Mouse (Mus musculus): ENCODE data around the gene Tcf25.
"Not testable (repeated sequence)": the region's sequence is repeated elsewhere in the genome, so short reads cannot be mapped to it uniquely, and the experiment has no call there.

Tcf25 gene

DNA sequence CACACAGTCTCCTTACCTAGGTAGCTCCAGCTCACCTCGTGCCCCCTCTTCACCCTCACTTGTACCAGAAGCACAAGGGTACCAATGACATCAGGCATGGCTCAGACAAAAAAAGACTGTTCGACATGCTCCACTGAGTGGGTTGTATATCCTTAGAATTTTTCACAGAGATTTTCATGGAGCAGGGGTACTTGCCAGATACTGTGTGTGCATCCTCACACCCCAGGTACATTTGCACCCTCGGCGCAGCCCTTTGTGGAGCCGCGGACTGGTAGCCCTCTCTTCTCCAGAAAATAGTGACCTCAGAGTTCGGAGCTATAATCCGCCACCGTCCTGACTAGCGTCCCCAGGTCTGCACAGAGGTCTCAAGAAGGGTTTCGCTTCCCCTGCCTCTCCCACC lies 37.2 kb downstream of the Tcf25 start:
- no peak for DNase-seq (ENCODE audit: low spot score in 2 of 2)

DNA sequence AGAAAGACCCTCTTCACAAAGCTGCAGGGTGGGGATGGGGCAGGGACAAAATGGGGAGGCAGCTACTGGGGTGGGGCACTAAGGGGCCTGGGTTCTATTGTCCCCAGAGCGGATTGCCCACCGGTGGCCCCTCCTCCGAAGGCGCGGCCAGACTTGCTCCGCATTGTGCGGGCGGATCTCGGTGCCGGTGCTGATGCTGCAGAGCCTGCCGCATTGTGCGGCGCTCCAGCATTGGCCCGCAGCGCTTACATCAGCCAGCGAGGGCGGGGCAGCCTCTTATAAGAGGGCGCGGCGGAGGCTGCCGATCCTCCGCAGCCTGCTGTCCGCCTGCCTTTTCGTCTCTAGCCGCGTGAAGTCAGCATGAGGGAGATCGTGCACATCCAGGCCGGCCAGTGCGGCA lies 37.7 kb downstream of the Tcf25 start, which contains the start of gene Tubb3:
Gene Tubb3, plus strand, starts transcription at position 179 of the 400 bp plus-strand sequence.
- peak; percentile 87 to 88 for DNase-seq (ENCODE audit: low spot score in 2 of 2)

DNA sequence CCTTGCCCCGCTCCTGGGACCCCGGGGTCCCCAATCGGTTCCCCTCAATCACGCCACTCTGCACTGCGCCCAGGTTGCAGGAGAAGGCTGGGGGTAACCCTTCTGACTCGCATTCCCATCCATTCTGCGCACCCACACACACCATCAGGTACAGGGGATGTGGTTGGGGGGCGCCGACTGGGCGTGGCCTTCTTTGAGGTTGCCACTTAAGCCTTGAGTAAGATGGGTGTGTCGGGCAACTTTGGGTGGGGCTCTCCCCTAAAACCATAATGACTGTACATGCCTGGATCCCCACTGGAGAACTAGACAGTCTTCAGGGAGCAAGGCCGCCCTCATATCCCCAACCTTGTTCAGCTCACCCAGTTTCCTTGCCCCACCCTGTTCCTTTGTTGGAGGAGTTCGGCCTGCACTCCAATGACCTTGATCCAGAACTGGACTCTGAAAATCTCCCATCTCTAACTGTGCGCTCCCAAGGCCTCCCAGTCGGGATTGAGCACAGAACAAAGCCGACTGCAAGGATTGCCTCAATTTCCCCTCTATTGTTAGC lies 38.3 kb downstream of the Tcf25 start:
- peak in 1 of 2 experiments; percentile 49 for DNase-seq (ENCODE audit: low spot score in 2 of 2)

DNA sequence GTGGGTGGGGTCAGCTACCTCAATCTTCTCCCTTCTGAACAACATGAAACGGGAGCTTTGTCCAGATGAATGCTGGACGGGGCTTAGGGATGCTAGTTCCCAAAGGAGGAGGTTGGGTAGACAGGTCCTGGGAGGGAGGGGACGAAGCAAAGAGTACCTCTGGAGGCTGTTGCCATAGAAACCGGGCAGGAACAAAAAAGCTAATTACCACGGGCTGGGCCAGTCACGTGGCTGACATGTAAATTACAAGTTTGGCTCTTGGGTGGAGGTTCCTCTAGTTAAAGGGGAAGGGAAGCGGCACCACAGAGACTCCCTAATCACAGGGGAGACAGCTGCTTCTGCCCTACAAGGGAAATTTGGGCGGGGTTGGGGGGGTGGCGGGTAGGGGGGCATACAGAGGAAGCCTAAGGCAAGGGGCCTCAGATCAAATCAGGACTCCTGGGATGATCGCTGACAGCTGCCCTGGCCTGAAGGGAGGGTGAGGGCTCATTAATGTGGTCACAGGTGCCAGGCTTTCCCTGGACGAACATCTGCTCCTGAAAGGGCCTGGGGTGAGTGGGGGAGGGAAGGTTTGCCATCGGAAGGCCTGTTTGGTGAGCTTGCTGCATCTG lies 39.1 kb downstream of the Tcf25 start:
- DNase-seq (ENCODE audit: low spot score in 2 of 2), result peak; percentile 75 to 87

DNA sequence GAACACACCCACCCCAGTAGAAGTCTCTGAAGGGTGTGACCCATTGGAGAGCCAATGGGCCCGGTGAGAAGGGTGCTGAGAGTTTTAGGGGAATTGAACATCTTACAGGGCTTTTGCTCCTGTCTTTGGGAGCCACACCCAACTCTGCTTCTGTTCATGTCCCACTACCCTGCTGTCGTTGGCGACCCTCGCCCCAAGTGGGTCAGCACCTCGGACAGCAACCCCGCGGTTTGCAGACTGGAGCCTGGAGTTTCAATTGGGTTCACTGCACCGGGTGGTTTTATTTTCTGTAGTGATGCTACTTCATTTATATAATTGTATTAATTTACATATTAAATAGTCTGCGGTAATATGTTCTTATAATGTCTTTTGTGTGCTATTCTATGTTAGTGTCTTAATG lies 40.7 kb downstream of the Tcf25 start:
- no peak for DNase-seq (ENCODE audit: low spot score in 2 of 2)

DNA sequence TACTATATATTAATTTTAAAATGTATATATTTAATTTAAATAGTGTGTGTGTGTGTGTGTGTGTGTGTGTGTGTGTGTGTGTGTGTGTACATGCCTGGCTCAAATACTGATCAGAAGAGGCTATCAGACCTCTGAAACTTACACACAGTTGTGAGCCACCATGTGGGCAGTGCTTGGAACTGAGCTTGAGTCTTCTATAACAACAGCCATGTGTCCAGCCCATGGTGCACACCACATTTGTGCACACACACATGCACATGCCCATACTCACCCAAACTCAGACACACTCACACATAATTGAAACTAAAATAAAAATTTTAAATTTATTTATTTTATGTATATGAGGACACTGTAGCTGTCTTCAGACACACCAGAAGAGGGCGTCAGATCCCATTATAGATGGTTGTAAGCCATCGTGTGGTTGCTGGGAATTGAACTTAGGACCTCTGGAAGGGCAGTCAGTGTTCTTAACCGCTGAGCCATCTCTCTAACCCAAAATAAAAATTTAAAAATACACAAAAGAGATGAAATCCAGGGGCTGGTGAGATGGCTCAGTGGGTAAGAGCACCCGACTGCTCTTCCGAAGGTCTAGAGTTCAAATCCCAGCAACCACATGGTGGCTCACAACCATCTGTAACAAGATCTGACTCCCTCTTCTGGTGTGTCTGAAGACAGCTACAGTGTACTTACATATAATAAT lies 41.6 kb downstream of the Tcf25 start:
- not testable (repeated sequence) for DNase-seq (ENCODE audit: low spot score in 2 of 2)

DNA sequence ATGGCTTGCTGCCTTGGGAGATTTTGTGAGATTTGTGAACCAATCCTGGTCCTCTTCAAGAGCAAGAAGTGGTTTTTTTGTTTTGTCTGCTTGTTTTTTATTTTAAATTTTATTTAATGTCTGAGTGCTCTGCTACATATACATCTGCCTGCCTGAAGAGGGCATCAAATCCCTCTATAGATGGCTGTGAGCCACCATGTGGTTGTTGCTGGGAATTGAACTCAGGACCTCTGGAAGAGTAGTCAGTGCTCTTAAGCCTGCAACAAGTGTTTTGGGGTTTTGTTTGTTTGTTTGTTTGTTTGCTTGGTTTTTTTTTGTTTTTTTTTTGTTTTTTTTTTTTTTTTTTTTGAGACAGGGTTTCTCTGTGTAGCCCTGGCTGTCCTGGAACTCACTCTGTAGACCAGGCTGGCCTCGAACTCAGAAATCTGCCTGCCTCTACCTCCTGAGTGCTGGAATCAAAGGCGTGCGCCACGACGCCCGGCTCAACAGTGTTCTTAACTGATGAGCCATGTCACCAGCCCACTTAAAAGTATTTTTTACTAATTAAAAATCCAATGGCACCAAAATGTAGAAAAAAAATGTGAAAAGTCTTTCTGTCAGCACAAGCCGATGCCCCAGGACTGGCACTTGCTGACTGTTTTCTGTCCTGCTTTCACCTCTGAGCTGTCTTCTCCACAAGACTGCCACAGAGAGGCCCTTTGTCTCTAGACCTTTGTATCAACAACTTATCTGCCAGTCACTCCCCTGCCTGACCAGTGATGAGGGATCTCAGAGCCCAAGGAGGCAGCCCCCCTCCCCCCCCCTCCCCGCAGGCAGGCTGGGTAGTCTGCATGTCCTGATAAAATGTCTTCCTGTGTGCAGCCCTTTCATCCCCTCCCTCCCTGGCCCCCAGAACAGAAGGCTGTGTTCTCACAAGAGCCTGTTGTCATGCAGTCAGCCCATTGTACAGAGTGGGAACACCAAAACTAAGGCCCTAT lies 42.7 kb downstream of the Tcf25 start:
- no peak for DNase-seq (ENCODE audit: low spot score in 2 of 2)

DNA sequence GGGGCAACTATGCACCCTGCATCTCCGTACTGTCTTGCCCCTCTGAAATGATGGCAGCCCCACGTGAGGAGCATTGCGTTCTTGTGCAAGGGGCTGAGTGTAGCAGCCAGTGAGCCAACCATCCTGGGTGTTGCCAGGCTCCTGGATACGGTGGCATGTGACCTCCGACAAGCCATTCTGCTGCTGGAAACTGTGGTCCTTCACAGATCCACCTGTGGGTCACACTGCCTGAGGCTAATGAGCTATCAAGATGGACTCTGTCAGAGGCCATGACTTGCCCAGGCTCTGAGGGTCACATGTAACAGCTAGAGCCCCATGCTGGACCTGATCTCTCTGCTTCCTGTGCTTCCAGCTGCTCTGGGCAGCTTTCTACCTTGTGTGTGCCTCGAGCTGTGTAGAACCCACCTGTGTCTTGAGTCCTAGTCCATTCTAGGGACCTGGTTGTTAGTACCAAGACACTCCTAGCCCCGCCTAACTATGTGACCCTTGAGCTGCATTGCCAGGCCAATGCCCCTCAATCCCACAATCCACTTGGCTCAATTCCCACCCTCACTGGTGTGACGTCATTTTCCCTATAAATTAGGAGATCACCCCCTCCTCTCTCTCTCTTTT lies 43.5 kb downstream of the Tcf25 start:
- no peak for DNase-seq (ENCODE audit: low spot score in 2 of 2)

DNA sequence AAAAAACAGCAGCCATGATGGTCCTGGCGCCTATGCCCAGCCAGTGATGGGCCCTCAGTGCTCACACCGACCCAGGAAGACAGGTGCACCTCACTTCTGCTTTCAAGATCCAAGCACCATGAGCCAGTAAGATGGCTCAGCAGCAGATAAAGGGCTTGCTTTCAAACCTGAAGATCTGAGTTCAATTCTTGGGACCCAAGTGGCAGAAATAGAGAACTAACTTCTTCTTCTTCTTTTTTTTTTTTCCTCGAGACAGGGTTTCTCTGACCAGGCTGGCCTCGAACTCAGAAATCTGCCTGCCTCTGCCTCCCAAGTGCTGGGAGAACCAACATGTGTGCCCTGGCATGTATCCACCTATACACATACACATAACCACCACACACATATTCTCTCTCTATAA lies 46.2 kb downstream of the Tcf25 start:
- DNase-seq (ENCODE audit: low spot score in 2 of 2), result no peak

DNA sequence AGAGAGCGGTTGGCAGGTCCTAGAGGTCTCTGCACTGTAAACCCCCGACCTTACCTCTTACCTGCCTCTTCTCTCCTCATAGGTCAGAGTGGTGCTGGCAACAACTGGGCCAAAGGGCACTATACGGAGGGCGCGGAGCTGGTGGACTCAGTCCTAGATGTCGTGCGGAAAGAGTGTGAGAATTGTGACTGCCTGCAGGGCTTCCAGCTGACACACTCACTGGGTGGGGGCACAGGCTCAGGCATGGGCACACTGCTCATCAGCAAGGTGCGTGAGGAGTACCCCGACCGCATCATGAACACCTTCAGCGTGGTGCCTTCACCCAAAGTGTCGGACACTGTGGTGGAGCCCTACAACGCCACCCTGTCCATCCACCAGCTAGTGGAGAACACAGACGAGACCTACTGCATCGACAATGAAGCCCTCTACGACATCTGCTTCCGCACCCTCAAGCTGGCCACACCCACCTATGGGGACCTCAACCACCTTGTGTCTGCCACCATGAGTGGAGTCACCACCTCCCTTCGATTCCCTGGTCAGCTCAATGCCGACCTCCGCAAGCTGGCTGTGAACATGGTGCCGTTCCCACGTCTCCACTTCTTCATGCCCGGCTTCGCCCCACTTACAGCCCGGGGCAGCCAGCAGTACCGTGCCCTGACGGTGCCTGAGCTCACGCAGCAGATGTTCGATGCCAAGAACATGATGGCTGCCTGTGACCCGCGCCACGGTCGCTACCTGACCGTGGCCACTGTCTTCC lies 47.1 kb downstream of the Tcf25 start:
- no peak for DNase-seq (ENCODE audit: low spot score in 2 of 2)

DNA sequence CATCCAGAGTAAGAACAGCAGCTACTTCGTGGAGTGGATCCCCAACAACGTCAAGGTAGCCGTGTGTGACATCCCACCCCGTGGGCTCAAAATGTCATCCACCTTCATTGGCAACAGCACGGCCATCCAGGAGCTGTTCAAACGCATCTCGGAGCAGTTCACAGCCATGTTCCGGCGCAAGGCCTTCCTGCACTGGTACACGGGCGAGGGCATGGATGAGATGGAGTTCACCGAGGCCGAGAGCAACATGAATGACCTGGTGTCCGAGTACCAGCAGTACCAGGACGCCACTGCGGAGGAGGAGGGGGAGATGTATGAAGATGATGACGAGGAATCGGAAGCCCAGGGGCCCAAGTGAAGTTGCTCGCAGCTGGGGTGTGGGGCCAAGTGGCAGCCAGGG lies 47.8 kb downstream of the Tcf25 start:
- DNase-seq (ENCODE audit: low spot score in 2 of 2), result no peak

DNA sequence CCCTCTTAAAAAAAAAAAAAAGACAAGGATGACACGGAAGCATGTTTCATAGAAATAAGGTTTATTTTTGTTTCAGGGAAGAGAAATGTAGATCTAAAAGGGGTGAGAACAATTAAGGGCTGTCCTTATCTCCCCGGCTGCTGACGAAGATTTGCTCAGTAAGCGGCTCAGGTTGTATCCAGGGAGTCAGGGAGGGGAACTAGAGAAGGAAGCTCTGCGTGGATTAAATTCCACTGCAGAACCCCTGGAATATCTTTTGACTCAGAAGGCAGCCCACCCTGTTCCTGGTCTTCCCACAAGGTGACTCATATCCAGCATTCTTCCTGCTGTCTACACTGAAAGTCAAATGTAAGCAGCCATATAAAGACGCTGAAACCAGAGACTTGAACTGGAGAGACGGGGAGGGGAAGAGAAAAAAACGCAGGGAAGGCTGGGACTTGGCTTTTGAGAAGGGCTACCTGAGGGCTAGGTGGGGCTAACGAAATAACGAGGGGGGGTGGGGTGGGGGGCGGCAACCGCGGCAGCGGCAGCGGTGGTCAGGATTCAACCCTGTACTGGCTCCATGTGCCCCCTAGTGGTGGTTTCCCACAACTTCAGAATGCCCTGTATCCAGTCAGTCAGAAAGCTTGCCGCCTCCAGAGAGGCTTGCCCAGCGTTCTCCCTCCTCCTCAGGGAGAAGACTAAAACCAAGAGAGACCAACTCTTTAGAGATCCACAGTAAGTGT lies 48.7 kb downstream of the Tcf25 start:
- DNase-seq (ENCODE audit: low spot score in 2 of 2), result peak in 1 of 2 experiments; percentile 65

DNA sequence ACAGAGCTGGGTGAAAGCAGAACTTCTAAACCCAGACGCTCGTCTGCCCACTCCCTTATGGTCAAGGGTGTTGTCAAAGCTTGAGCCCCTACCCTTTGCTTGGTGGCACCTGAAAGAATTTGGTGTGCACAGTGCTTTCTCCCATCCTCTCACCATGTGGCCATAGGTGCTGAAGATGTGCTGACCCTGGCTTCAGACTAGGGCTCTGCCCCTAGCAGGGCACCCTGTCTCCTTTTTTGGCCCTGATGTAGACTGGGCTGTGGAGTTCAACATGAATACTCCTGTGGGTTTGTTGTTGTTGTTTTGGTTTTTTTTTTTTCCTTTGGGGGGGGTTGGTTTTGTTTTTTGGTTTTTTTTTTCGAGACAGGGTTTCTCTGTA lies 49.2 kb downstream of the Tcf25 start:
- no peak for DNase-seq (ENCODE audit: low spot score in 2 of 2)

DNA sequence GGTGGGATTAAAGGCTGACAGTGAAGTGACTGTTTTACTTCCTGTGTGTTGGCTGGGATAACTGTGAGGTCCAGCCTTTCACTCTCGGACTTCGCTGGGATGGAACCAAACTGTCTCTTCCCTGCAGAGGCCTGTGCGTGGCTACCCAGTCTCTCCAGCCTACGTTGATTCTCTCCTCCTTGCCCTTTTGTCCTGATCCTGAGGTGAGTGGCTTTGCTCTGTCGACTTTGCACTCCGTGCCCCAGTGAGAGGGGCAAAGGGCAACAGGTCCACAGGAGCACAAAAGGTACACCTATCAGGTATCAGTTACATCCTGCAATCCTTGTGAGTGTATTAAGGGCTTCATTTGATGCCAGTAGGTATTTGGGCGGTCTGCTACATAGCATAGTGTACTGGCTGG lies 49.9 kb downstream of the Tcf25 start, which contains the start of gene Def8:
Gene Def8, plus strand, starts transcription at position 87 of the 400 bp plus-strand sequence.
- DNase-seq (ENCODE audit: low spot score in 2 of 2), result no peak

DNA sequence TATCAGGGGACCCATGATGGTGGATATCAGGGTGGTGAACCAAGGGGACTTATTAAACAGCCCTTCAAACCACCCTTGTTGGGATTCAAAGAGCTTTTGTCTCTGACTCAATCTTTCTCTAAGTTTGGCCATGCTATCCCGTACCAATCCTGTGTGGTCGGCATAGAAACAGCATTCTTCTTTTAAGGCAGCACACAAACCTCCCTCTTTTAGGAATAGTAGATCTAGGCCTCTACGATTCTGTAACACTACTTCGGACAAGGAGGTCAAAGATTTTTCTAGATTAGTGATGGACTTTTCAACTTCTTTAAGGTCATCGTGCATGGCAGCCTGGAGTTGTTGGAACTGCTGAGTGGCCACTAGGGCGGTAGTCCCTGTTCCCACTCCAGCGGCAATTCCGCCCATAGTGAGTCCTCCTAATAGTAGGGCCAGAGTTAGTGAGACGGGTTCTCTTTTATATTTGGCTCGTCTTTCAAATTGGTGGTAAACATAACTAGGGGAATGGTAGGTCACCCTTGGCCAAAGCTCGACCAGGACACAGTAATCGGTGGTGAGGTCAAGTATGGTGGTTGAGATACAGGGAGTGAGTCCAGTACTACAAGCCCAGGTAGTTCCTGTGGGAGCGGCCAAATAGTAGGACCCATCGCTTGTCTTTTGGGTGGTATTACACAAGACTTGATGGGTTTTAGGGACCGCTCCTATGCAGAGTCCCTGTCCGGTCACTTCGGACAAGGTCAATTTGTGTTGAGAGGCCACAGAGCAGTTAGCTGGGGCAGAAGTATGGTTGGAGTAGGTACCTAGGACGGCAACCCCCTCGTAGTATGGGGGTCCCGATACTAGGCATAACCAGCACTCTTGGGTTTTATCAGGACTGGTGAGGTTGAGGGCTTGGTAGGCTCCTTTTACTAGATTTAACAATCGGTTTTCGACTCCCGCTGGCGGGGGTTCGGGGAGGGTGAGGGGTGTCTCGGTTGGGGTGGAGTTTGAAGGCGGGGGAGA lies 53.3 kb downstream of the Tcf25 start:
- DNase-seq (ENCODE audit: low spot score in 2 of 2), result no peak

DNA sequence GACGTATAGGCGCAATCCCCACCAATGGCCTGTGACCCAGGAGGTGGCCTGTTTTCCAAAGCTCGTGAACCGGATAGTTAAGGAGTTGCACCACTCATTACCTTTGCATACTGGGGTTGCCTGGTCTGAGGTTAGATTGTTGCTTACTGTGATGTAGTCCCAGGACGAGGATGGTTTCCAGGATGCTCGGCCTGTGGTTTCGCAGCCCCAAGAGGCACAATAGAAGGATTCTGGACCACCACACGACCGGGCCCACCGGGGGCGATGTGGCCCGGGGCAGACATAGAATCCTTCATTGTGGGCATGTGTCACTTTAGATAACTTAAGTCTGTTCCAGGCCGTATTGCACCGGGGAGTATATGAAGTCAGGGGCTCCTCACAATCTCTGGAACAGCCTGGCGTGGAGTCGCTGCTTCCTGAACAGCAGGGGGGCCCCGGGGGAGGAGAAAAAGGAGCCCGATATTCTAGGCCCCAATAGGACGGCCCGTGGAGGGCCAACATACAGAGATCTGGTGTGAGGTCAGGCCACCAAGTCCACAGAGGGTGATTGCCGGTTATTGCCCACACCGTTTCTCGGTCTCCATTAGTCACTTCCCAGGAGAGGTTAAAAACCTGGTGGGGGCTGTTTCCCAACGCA lies 54.2 kb downstream of the Tcf25 start:
- no peak for DNase-seq (ENCODE audit: low spot score in 2 of 2)

DNA sequence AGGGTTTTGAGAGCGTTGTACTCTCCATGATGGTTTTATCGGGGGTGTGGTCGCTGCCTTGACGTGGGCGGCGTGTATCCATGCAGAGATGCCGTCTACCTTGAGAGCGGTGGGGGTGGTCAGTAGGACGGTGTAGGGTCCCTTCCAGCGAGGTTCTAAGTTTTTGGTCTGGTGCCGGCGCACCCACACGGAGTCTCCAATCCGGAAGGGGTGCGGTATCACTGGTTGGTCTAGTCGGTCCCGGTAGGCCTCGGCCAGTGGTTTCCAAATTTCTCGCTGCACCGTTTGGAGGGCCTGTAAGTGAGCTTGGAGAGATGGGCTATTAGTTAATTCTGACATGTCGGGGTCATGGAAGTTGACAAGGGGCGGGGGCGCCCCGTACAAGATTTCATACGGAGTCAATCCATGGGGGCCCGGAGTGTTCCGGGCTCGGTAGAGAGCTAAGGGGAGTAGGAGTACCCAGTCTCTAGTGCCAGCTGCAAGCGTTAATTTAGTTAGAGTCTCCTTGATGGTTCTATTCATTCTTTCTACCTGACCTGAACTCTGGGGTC lies 54.9 kb downstream of the Tcf25 start:
- no peak for DNase-seq (ENCODE audit: low spot score in 2 of 2)
